Mouse (Mus musculus) brain, embryonic 14.5 days (tissue): ENCODE data around the gene Tvp23b. TPM values are rescaled to one million over a fixed set of nuclear protein-coding genes. Genes with fewer than 3 reads are reported as not detected.

ENCODE experiments used
- DNase-seq: peaks from one replicate; pipeline ENCODE4 v3.0.0-alpha.2; 2011; ENCODE audit warnings: low read depth
- CTCF ChIP-seq: fragments of 200-500 bp; IDR thresholded peaks from 2 replicates; pipeline ENCODE4 v1.5.1; 2012; ENCODE audit warnings: inconsistent platforms, mild to moderate bottlenecking, moderate library complexity, borderline replicate concordance; ENCODE audit not compliant: insufficient read depth, insufficient read length; ENCODE audit errors: extremely low read depth
- POLR2A ChIP-seq: fragments of 200-500 bp; IDR thresholded peaks from 2 replicates; pipeline ENCODE4 v1.6.1; 2012; ENCODE audit warnings: mild to moderate bottlenecking, inconsistent platforms, borderline replicate concordance; ENCODE audit not compliant: poor library complexity, insufficient read depth, insufficient read length, severe bottlenecking; ENCODE audit errors: extremely low read depth
- polyA plus RNA-seq: library from polyadenylated mRNA; depleted of rRNA; stranded (reverse); fragments of >200 nt; gene quantifications from 2 replicates; pipeline ENCODE4 v1.2.3, GENCODE M21; 2012

Gene Tvp23b
- polyA plus RNA-seq, 1 experiment: 25.7 TPM

DNA sequence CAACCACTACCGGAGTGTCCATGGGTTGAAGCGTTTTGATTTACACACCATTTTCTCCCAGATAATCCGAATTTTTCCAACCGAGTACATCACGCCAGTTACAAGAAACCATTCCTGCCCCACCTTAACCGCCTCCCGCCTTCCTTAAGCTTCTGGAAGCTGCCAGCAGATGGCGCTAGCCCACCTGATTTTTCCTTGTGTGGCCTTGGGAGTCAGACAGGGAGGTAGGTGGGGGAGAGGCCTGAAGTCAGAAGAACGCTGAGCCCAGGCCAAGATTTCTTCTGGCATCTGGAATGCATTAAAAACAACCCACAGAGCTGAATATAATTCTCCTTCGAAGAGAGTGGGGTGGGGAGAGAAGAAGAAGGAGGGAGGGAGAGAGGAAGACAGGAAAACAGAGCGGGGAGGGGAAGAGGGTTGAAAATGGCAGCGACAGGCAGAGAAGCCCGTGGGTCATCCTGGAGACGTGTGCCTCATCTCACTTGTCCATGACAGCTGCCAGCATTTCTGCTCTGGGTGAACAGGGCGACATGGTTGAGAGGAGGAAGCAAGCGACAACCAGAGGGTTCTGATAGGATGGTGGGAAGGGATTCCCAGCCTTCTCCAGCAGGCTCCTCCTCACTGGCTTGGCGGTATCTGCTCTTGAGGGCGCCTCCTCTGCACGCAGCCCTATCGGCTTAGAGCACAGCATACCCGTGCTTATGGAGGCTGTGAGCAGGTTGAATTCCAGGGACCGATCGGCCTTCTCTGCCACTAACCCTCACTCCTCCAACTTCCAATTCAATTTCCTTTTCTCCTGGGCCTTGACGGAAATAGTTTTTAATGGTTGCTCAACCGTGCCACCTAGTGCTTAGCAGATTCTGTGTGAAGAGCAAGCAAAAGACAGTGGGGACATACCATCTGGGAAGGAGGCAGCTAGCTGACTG lies 42.1 kb downstream of the Tvp23b start:
- TF ChIP-seq CTCF (peak; percentile 97), POLR2A (no peak)
- DNase-seq: peak; percentile 96

GRCm38 (mm10) chr11:62924091-62924761 lies 45.0 kb downstream of the Tvp23b start:
- DNase-seq: no peak
- TF ChIP-seq CTCF (no peak), POLR2A (no peak)

DNA sequence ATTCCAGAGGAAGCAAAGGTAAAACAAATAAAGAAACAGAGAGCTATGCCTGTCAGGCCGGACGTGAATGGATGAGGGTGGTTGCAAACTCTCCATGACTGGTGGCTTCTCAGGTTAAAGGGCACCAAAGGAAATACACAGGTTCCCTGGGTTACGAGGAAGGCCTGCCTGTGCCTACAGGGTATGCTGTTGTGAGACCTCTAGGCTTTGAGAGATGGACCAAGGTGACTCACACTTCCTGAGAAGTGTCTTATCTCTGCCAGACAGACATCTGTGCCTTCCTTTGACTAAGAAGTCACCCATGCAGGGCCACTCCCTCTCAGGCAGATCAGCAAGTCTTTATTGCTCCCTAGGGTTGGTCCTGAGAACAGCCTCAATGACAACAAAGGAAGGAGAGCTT lies 50.5 kb downstream of the Tvp23b start:
- TF ChIP-seq POLR2A (no peak), CTCF (no peak)
- DNase-seq: no peak

DNA sequence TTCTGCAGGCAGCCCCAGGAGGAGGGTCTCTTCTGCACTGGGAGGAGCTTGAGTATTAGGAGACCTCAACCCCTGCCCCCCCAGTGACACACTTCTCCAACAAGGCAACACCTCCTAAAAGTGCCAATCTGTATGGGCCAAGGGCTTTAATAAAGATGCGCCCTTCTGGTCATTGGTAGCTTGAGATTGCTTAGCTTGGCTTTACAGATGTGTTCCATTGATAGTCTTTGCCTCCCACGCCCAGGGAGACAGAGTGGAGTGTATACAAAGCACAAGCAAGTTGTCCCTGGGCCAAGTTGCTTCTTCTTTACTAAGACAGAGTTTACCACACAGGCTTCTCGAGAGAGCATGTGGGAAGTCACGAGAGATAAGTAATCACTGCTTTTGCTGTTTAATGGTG lies 51.3 kb downstream of the Tvp23b start:
- no peak for TF ChIP-seq POLR2A
- TF ChIP-seq CTCF: no peak
- DNase-seq: no peak

DNA sequence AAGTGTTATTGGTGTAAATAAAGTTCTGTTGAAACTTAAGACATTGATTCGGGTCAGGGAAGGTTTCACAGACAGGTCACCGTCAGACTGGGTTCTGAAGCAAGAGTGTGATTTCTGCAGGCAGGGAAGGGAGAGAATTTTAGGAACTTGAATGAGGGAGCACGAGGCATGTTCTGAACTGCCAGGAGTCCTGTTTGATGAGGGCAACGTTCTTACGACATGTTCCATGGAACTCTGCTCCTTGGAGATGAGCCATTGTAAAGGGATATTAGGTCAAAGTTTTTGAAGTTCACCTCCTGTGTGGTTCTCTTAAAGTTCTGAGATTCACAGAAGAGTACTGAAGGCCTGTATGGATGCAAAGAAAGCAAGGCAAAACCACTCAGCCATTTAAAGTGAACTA lies 51.9 kb downstream of the Tvp23b start:
- no peak for TF ChIP-seq POLR2A
- no peak for DNase-seq

- TF ChIP-seq POLR2A: no peak
- TF ChIP-seq CTCF: no peak
- DNase-seq: peak; percentile 2
Observed at GRCm38 (mm10) chr11:62933099-62933498, 53.8 kb downstream of the Tvp23b start.

GRCm38 (mm10) chr11:62934795-62935514 lies 55.7 kb downstream of the Tvp23b start:
- DNase-seq: no peak
- TF ChIP-seq CTCF: no peak
- no peak for TF ChIP-seq POLR2A

GRCm38 (mm10) chr11:62937986-62938385 lies 58.7 kb downstream of the Tvp23b start:
- no peak for DNase-seq
- TF ChIP-seq CTCF: no peak
- TF ChIP-seq POLR2A: no peak

DNA sequence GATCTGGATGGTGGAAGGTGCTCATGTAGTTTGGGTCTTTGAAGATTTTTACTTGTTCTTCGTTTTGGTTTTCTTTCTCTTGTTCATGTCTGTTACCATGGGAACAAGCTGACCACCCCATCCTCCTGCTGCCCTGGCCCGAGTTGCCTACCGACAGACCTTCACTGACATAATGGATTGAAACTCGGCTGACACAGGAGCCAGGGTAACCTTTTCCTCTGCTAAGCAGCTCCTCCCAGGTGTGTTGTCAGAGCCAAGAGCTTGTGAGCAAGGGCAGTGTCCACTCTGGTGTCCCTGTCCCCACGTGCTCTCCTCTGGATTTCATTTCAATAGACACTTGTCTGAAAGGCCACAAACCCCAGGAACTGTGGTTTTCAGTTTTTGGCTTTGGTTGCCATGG lies 59.7 kb downstream of the Tvp23b start:
- no peak for TF ChIP-seq POLR2A
- TF ChIP-seq CTCF: no peak
- DNase-seq: no peak

DNA sequence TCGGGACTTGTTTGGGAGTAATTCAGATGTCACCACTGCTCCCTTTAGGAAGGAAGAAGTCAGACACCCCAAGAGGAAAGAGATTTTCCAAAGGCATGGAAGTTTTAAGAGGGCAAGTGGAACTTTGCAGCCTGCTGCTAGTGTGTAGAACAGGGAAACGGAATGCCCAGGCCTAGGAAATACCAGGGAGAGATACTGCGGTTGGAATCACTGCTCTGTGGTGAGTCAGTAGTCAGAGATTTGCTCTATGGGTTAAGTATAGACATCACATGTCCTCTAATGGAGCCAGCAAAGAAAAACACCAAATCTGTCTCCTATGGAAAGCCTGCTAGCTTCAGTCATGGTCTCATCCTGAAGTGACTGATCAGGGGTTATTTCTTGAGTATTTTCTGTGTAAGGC lies 60.9 kb downstream of the Tvp23b start:
- no peak for TF ChIP-seq POLR2A
- no peak for TF ChIP-seq CTCF

DNA sequence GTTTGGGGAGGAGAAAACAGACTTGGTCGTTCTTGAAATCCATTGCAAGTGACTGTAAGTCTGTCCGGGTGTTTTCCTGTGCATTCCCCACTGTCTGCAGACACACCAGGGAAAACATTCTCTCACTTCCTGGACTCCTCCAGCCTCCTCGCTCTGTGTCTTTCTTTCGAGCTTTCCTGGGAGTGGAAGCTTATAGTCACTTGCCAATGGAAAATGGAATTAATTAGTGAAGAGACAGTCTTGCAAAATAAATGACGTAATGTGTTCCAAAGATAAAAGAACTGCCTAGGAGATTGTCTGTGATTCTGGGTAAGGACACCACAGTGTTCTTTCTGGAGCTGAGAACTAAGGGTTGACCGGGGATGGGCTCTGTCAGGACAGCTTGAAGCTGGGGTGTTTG lies 64.3 kb downstream of the Tvp23b start:
- TF ChIP-seq CTCF (no peak), POLR2A (no peak)
- DNase-seq: no peak

More for the DNA sequence above, 60.9 kb downstream of the Tvp23b start:
- DNase-seq: no peak
